Mouse (Mus musculus) ovary, postnatal 10 days (tissue): ENCODE data around the gene Galnt4.

Source experiments
- DNase-seq: peaks from one replicate; pipeline ENCODE4 v3.0.0; 2022; ENCODE audit warnings: low spot score

The Galnt4 gene

DNA sequence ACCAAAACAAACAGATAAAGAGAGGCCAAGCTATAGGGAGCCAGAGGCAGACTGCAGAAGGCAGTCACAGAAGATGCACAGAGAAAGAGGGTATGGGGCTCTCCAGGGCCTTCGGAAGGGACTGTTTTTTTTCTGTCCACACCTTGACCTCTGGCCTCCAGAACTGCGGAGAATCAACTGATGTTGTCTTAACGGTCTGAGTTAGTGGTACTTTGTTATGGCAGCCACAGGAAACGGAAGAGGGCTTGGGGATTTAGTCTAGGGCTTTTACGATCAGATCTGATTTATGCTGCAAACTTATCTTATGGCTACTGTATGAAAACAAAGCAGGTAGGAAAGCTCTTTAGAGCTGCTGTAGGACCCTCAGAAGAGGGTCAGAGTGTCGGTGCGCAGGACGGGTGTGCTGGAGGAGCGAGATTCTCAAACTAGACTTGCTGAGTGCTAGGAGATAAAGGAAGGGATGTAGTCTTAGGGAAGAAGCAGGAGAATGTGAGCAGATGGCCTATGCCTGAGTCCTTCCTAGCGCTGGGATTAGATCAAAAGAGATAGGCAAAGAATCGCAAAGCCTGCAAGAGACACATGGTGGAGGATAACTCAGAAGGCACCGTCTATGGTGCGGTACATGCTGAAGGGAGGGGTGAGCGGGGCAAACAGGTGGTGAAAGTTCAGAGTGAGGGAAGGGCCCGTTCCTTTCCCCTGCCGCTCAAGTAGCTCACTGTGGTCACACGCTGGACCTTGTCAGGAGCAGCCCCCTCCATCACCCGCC is 7.7 kb downstream of the Galnt4 start:
- no peak for DNase-seq

DNA sequence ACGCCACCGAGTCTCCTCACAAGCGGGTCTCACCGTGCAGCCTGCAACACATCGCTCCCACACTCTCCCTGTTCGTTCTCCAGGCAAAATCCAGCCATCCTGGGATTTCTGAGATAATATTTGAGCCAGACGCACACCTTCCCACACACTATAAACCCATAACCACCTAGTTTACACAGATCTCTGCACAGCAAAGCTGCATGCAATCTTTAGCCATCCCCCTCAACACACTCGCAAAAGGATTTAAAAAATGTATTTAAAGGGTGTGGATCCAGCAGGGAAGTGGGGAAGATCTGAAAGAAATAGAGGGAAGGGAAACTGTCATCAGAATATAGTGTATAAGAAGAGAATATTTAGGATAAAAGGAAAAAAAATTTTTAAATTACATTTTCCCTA is 8.3 kb downstream of the Galnt4 start:
- no peak for DNase-seq

DNA sequence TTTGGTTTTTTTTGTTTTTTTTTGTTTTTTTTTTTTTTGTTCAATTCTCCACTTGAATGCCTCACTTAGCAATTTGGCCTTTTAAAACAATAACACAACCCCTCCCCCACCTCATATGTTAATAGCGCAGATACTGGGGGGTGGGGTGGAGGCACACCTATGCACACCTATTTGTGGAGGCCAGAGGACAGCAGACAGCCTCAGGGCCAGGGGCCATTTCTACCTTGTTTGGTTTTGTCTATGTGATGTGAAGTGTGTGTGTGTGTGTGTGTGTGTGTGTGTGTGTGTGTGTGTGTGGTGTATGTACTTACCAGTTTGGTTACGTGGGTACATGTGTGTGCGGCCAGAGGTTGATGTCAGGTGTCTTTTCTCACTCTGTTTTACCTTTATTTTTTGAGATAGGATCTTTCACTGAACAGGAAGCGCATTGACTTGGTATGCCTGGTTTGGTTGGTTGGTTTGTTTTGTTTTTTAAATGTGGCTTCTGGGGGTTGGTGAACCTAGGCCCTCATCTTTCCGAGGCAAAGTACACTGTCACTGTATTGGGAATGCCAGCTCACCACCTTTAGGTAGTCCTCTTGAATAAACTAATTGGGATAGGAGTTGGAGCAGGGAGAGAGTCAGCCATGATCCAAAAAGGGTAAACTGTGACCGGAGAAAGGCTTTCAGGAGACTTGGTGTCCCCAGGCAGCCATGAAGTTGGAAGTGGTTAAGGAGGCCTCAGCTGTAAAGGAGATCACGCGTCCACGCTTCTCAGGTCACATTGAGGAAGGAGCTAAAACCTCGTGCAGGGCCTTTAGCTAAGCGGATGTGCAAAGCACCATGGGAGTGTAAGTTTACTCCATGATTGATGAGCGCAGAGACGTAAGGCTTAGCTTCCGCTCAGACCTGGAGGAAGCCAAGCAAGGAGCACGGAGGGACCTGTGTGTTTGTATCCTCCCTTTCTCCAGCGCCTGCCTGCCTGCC is 9.0 kb downstream of the Galnt4 start:
- no peak for DNase-seq

GRCm38 (mm10) chr10:99117876-99118275 is 9.9 kb downstream of the Galnt4 start:
- no peak for DNase-seq

- DNase-seq = no peak
These were observed 10.7 kb downstream of the Galnt4 start for GRCm38 (mm10) chr10:99118697-99119096.

DNA sequence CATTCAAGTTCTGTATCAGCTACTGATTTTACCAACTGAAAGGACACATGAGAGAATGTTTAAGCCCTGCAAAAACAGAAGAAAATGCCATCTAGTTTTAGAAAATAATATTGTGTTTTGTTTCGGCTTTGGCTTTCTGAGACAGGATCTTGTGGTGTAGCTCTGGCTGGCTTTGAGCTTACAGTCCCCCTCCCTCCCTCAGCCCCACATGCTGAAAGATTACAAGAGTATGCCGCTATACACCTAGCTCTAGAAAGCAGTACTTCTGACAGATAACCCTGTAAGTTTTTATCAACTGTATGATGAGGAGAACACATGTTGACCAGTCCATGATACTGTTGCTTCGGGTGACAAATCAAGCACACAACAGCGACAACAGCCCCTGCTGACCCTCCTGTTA is 11.5 kb downstream of the Galnt4 start:
- no peak for DNase-seq

DNA sequence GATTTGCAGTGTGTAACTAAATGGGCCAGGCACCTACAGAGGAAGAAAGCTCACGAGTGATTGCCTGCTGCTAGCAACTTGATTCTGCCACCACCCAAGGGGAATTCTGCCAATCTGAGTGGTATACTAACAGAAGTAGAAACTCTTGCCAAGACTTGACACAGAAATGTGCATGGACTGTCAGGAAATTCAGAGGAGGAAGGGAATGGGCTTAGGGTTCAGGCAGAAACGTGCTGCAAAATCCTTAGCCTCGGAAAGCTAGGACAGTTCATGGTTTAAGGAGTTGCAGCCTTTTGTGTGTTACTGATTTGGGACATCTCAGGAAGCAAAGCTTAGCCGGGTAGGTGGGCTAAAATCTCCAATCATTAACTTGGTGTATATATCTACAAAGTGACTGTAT is 18.3 kb downstream of the Galnt4 start, which contains the start of gene Phxr2:
TSS of gene Phxr2 (minus strand) at position 101 of the 400 bp plus-strand sequence.
- DNase-seq = no peak

- DNase-seq = no peak
These were observed 19.0 kb downstream of the Galnt4 start for GRCm38 (mm10) chr10:99126954-99127353.

- no peak for DNase-seq
These were observed 19.8 kb downstream of the Galnt4 start for GRCm38 (mm10) chr10:99127691-99128261.

DNA sequence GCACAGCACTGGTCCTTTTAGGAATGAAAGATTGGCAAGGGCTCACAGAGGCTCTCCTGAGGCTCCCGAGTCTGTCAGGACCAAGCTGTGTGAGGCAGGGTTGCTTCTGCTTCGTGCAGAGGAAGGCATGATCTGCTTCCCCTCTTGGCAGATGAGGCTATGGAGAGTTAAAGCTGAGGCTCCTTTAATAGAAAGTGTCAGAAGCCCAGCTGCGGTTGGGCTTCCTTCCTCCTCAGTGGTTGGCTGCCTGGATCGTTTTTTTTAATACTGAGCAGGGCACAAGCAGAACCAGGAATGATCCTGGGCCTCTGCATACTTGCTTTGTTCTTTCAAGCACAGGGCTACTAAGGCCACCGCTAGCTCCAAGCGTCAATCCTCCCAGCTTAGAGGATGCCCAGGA is 22.7 kb downstream of the Galnt4 start:
- DNase-seq = no peak

- DNase-seq = no peak
These were observed 23.3 kb downstream of the Galnt4 start for GRCm38 (mm10) chr10:99131298-99131697.

- DNase-seq = no peak
These were observed 24.2 kb downstream of the Galnt4 start for GRCm38 (mm10) chr10:99132189-99132588.

DNA sequence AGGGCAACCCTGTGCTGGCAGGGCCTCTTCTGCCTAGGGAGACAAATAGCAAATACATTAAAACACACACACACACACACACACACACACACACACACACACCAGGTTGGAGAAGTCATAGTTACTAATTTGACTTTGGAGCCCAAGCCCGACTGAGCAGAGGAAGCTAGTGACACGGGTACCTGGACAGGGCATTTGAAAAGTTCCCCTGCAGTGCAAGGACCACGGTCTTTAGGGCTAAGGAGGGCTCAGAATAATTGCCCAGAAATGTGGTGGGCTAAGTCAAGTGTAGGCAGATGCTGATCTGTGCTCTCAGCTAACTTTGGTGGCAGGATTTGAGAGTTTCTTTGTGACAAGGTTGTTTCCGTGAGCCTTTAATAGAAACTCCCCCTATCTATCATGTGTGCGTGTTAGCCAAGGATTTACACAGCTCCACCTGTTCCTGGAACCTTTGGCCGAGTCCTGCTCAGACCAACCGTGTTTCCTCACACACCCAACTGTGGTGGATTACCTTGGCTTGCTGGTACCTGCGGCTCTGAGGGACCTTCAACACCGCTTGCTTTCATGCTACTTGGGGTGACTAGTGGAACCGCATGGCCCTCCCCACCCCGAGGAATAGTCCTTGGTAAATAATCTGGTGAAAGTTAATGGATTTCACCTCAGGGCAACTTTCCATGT is 24.8 kb downstream of the Galnt4 start:
- no peak for DNase-seq

DNA sequence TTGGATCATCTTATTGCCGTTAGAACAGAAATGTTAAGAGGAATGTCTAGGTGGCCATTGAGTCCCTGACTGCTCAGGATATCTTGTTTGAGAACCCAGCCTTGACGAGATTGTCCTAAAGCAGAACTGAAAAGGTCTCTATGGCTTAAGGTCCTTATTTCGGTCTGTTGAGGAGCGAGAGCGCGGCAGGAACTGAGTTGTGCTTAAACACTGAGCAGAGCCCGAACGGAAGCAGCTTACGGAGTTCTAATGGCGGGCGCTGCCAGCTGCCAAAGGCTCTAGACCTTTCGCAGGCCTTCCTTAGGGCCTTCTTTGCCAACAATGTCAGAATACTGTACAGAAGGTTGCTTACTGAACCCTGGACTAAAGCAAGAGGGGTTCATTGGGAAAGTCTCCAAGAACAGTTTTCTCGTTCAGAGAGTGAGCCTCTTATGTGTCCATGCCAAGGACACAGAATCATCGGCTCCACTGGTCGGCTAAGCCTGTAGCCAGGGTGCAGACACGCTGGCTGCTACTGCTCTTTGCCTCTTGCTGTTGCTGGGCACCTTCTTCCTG is 25.4 kb downstream of the Galnt4 start:
- DNase-seq = no peak

- DNase-seq = no peak
These were observed 28.4 kb downstream of the Galnt4 start for GRCm38 (mm10) chr10:99136337-99136736.

DNA sequence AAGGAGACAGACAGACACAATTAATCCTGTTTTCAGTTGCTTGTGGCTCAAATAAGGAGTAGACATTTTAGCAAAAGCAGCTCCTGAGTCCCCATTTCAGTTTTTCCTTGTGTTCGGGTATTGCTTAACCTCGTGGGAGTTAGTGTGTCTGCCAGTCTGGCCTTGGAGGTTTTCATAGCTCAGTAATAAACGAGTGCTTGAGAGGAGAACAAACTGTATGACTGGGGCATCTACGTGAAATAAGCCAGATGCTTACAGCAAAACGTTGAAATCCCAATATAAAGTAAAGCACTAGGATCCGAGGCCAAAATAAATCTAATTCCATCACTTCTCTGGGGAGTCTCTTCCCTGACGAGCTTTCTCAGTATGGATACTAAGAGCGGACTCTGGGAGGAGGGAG is 37.7 kb downstream of the Galnt4 start:
- DNase-seq = no peak

DNA sequence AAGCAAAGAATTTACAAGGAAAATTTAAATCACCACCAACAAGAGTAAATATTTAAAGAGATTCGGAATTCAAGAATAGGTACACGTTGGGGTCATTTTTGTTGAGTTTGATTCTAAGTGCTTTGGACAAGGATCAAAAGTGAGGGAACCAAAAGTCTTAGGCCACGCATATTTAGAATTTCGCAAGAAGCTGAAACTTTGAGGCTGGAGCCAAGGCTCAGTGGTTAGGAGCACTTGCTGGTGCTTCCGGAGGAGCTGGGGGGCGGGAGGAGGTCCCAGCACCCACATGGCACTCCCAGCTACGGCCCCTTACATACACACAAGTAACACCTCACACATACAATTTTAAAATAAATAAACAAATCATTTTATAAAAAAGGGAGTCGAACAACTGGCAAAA is 38.6 kb downstream of the Galnt4 start:
- DNase-seq = no peak

DNA sequence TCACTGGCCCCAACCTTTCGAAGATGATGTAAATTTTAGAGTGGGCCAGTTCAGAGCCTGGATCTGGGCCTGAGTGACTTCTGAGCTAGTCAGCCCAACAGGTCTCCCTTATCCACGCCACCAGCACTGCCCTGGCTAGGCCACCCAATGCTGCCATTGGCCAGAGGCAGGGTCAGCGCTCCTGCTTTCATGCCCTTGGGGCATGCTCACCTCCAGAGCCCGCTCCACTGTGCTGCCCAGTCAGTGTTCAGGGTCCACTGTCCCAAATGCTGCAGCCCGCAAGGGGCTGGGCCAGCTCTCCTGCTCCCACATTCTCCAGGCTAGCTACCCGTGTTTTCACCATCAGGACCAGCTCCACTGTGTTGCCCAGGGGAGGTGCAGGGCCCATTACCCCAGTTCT is 42.1 kb downstream of the Galnt4 start:
- DNase-seq = no peak

- no peak for DNase-seq
These were observed 43.6 kb downstream of the Galnt4 start for GRCm38 (mm10) chr10:99151580-99151979.

- DNase-seq = no peak
These were observed 44.1 kb downstream of the Galnt4 start for GRCm38 (mm10) chr10:99152063-99152462.

DNA sequence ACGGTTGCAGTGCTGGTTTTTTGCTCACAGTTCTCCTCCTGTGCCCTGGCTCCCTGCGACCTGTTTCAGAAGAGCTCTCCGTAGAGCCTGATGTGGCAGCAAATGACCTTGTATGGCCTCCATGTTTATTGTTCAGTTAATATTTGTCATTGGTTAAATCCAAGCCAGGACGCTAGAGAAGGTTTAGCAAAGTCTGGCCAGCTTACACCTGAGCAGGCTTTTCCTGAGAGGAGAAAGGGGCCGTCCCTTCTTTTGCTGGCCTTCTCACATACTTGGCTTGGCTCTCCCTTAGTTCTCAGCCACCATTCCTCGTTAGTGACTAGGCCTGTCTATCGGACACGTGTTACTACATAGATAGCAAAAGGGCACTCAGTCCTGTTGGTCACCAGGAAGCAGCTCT is 46.7 kb downstream of the Galnt4 start:
- no peak for DNase-seq

GRCm38 (mm10) chr10:99156808-99157207 is 48.8 kb downstream of the Galnt4 start:
- DNase-seq = no peak
